15 mouse cellular contexts compared by ENCODE assay signal in genomic region chr7:120150257-120150656, GRCm38 (mm10). TPM values are rescaled to one million over a fixed set of nuclear protein-coding genes. Genes with fewer than 3 reads are reported as not detected.
DNase-seq lines count a peak whose midpoint lies in the region; ATAC-seq lines count a peak whose summit lies in the region.
"Had no signal": no experiment of that assay in that cellular context is flagged by ENCODE, and none has a peak within 500 bp of the region (broad histone marks: within the 10 kb centered on the region; RNA-seq: fewer than 3 reads in every experiment).

No protein-coding gene starts in this region.

- DNase-seq in gastrocnemius, adult 18-20 months (ENCODE audit: low spot score) = peak; percentile 24
- no peak for DNase-seq in gastrocnemius, adult 8-10 months (ENCODE audit: low spot score in 2 of 2)
- peak; percentile 25 for DNase-seq in lung, postnatal 36 days
- DNase-seq in lung, postnatal 4 days = no peak
- DNase-seq in yolk sac, embryonic 10.5 days (ENCODE audit: low spot score) = peak; percentile 57
- no peak for DNase-seq in thymus, postnatal 25 days
- DNase-seq in spleen, postnatal 14 days (ENCODE audit: low spot score in 2 of 2) = no peak
- DNase-seq: forebrain, postnatal 0 days had no signal

- H3K4me2 ChIP-seq in intestine, embryonic 16.5 days (ENCODE audit: low read depth, low read length) = no peak overlapping the region
- H3K4me2 ChIP-seq: embryonic facial prominence, embryonic 13.5 days; limb, embryonic 15.5 days; midbrain, embryonic 12.5 days had no signal

- WGBS in intestine, embryonic 16.5 days = 22% methylated on average over 3 of the region's 3 CpGs

- peak; percentile 87 for ATAC-seq in intestine, embryonic 16.5 days
- ATAC-seq: forebrain, postnatal 0 days had no signal

- peak overlapping the region; percentile 72 for H3K27ac ChIP-seq in intestine, embryonic 16.5 days (ENCODE audit: low read length)
- H3K27ac ChIP-seq: embryonic facial prominence, embryonic 13.5 days; kidney, postnatal 0 days; limb, embryonic 15.5 days; midbrain, embryonic 12.5 days had no signal

- no peak overlapping the region for H3K4me3 ChIP-seq in intestine, embryonic 16.5 days (ENCODE audit: low read length)
- H3K4me3 ChIP-seq: embryonic facial prominence, embryonic 13.5 days; limb, embryonic 15.5 days; midbrain, embryonic 12.5 days had no signal

- no peaks in the 10 kb centered on the region for H3K9me3 ChIP-seq in intestine, embryonic 16.5 days (ENCODE audit: control insufficient read depth, low read length)
- H3K9me3 ChIP-seq: embryonic facial prominence, embryonic 13.5 days; limb, embryonic 15.5 days; midbrain, embryonic 12.5 days had no signal

- no peaks in the 10 kb centered on the region for H3K27me3 ChIP-seq in intestine, embryonic 16.5 days (replicated peaks; ENCODE audit: control insufficient read depth, insufficient read depth, low read length)
- H3K27me3 ChIP-seq: embryonic facial prominence, embryonic 13.5 days; limb, embryonic 15.5 days had no signal

- H3K4me1 ChIP-seq in intestine, embryonic 16.5 days (ENCODE audit: control insufficient read depth, insufficient read depth, low read length) = no peaks in the 10 kb centered on the region; the same call in 1 of the 2 replicates
- H3K4me1 ChIP-seq: embryonic facial prominence, embryonic 13.5 days; limb, embryonic 15.5 days; midbrain, embryonic 12.5 days had no signal

- no peak overlapping the region for H3K9ac ChIP-seq in intestine, embryonic 16.5 days (ENCODE audit: low read depth, low read length)
- H3K9ac ChIP-seq: embryonic facial prominence, embryonic 13.5 days; forebrain, postnatal 0 days; limb, embryonic 15.5 days; midbrain, embryonic 12.5 days had no signal

- H3K36me3 ChIP-seq in intestine, embryonic 16.5 days (ENCODE audit: control insufficient read depth, insufficient read depth, low read length) = no peaks in the 10 kb centered on the region
- H3K36me3 ChIP-seq: embryonic facial prominence, embryonic 13.5 days; limb, embryonic 15.5 days; midbrain, embryonic 12.5 days had no signal

RNA-seq across cellular contexts. Expression of gene Zp2, which starts 5.2 kb away (rescaled TPM):
- under 1 TPM; 0.09 to 0.43 TPM for total RNA-seq in gastrocnemius, adult 18-20 months (2021)
- total RNA-seq in gastrocnemius, adult 8-10 months (2022) = under 1 TPM in 3 of 4 experiments, not detected in 1; 0.20 to 0.31 (median 0.29) TPM
- not detected in 2 replicates for polyA plus RNA-seq in intestine, embryonic 16.5 days (2015; fragmentation: Nextera tagmentation; extraction: Ambion mirVana)
- total RNA-seq: forebrain, postnatal 0 days had no signal
- polyA plus RNA-seq: C2C12; embryonic facial prominence, embryonic 13.5 days; heart, embryonic 14.5 days; kidney, postnatal 0 days; midbrain, embryonic 12.5 days had no signal

RNA-seq across cellular contexts. Expression of gene Anks4b, which starts 23.4 kb away (rescaled TPM):
- total RNA-seq in gastrocnemius, adult 18-20 months (2021) = under 1 TPM; 0.09 to 0.11 TPM
- total RNA-seq in gastrocnemius, adult 8-10 months (2022) = under 1 TPM in 2 of 4 experiments, not detected in 2; 0.11 to 0.18 TPM
- polyA plus RNA-seq in intestine, embryonic 16.5 days (2015; fragmentation: Nextera tagmentation; extraction: Ambion mirVana) = 15.7 and 15.9 TPM in 2 replicates
- total RNA-seq: forebrain, postnatal 0 days had no signal
- polyA plus RNA-seq: C2C12; heart, embryonic 14.5 days; limb, embryonic 15.5 days; midbrain, embryonic 12.5 days had no signal

RNA-seq across cellular contexts. Expression of gene Tmem159, which starts 48.1 kb away (rescaled TPM):
- 10 to 100 TPM; 11.4 to 17.4 TPM for total RNA-seq in gastrocnemius, adult 18-20 months (2021)
- 10 to 100 TPM in 3 of 4 experiments, 1 to 10 TPM in 1; 9.0 to 14.5 (median 12.6) TPM for total RNA-seq in gastrocnemius, adult 8-10 months (2022)
- polyA plus RNA-seq in intestine, embryonic 16.5 days (2015; fragmentation: Nextera tagmentation; extraction: Ambion mirVana) = 25.3 and 28.1 TPM in 2 replicates

RNA-seq across cellular contexts. Expression of gene Crym, which starts 51.7 kb away (rescaled TPM):
- 1 to 10 TPM; 3.2 to 3.6 TPM for total RNA-seq in gastrocnemius, adult 18-20 months (2021)
- 1 to 10 TPM; 2.8 to 4.6 (median 3.7) TPM for total RNA-seq in gastrocnemius, adult 8-10 months (2022)
- 1.4 and 2.0 TPM in 2 replicates for polyA plus RNA-seq in intestine, embryonic 16.5 days (2015; fragmentation: Nextera tagmentation; extraction: Ambion mirVana)
- polyA plus RNA-seq: C2C12 had no signal

RNA-seq across cellular contexts. Expression of gene Abca14, which starts 53.5 kb away (rescaled TPM):
- total RNA-seq in gastrocnemius, adult 18-20 months (2021) = not detected
- total RNA-seq in gastrocnemius, adult 8-10 months (2022) = not detected
- 0.02 and 0.24 TPM in 2 replicates for polyA plus RNA-seq in intestine, embryonic 16.5 days (2015; fragmentation: Nextera tagmentation; extraction: Ambion mirVana)
- polyA plus RNA-seq: C2C12; embryonic facial prominence, embryonic 13.5 days; forebrain, postnatal 0 days; heart, embryonic 14.5 days; limb, embryonic 15.5 days; midbrain, embryonic 12.5 days had no signal

Comparison
In these comparisons a context has a peak if more than half of its experiments do, and no peak if none do; other contexts are left out.
1. DNase-seq: peak in gastrocnemius, adult 18-20 months (single experiment), lung, postnatal 36 days (single experiment) and yolk sac, embryonic 10.5 days (single experiment); none in gastrocnemius, adult 8-10 months (0 of 2), lung, postnatal 4 days (0 of 2), thymus, postnatal 25 days (single experiment) and spleen, postnatal 14 days (0 of 2).